Mouse (Mus musculus) activated CD4-positive, CD25-positive, alpha-beta regulatory T cell, adult 4 months (primary cell): Measurements from ENCODE around the gene Fgf8. TPM values are rescaled to one million over a fixed set of nuclear protein-coding genes. Genes with fewer than 3 reads are reported as not detected.

Experiments used
- ATAC-seq: one replicate; pipeline ENCODE4 v1.8.0; 2017
- polyA plus RNA-seq, 2 experiments: library from polyadenylated mRNA; unstranded; fragments of 100-300 nt; shearing (Covaris generic); gene quantifications; one replicate each; pipeline ENCODE4 v1.2.1; 2017

Fgf8 gene
- polyA plus RNA-seq, 2 experiments from 2014 or later, result not detected

DNA sequence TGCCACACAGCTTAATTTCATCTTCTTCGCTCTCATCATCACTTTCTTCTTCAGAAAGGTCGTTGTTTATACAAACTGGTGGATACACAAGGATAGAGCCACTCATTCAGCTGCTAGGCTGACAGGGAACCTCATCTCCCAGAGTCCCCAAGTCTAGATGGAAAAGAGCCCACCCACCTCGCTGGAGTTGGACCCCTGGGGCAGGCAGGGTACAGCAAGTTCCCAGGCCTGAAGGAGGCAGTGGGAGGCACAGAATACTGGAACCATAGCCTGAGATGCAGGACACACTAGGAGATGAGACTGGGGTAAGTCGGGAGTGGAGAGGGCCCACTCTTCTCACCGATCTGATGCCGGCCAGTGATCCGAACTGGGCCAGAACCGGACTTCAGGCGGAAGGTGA, 5.5 kb upstream of the Fgf8 start:
- ATAC-seq, result no peak

DNA sequence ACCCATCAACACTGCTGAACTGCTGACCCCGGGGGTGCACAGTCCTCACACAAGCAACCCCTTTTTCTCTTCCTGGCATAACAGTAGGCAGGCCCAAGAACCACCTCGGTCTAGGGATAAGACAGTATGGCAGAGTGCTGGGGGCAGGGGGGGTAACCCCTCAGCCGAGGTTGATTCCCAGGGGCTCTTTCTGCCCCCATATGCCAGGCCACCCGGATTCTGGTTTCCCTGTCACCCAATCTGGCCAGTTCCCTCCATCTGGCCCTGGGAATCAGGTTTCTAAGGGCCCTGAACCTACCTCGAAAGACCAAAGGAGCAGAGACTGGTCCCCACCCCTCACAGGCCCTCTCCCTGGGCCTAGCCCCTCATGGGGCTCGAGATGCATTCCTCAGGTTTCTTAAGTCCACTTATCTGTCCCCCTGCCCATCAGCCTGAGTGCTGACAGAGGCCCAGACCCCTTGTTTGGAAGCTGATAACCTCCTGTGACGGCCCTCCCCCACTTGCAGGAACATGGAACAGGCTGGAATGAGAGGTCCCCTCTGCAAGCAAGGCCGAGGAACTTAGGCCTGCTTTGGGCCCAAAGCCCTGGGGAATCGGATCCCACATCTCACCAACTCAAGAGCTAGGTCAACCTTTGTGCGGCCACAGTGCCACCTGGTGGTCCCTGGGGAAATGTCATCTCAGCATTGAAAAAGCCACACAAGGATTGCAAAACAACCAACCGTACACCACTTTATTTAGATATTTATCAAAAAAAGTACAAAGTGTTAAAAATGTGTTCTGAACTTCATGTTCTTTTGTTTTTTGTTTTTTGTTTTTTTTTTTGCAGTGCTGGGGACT, 4.5 kb upstream of the Fgf8 start:
- no peak for ATAC-seq

DNA sequence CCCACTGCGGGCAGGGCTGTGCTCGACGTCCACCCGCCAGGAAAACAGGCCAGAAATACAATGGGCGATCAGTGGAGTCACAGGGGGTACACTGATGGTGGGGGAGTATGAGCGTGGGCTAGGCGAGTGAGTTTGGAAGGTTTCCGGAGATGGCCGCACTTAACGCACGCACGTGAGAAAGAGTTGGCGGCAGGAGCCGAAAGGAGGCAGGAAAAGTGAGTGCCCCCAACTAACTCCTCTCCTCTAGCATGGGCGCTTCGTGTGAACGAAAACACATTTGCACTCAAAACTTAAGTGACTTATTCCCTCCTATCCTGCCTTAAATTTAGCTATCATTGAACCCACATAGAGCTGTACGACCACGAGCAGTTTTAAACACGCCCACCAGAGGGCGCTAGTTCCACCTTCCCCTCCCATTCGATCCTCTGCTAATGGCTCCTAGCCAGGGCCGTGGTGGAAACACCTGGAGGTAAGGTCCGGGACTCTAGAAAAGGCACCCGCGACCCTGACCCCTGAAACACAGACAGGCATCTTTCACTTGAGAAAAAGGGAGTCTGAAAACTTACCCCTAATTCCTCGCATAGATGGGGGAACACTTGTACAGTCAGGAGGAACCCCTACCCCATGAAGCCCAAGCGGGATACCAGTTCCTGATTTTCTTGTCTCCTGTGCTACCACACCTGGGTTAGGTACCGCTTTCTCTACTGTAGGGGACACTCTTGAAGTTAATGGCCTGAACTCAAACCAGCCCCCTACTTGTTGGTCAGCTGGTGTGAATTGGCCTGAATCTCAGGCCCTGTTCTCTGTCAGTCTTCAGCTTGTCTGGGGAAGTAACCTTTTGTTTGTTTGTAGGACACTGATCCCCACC, 3.7 kb upstream of the Fgf8 start:
- no peak for ATAC-seq

DNA sequence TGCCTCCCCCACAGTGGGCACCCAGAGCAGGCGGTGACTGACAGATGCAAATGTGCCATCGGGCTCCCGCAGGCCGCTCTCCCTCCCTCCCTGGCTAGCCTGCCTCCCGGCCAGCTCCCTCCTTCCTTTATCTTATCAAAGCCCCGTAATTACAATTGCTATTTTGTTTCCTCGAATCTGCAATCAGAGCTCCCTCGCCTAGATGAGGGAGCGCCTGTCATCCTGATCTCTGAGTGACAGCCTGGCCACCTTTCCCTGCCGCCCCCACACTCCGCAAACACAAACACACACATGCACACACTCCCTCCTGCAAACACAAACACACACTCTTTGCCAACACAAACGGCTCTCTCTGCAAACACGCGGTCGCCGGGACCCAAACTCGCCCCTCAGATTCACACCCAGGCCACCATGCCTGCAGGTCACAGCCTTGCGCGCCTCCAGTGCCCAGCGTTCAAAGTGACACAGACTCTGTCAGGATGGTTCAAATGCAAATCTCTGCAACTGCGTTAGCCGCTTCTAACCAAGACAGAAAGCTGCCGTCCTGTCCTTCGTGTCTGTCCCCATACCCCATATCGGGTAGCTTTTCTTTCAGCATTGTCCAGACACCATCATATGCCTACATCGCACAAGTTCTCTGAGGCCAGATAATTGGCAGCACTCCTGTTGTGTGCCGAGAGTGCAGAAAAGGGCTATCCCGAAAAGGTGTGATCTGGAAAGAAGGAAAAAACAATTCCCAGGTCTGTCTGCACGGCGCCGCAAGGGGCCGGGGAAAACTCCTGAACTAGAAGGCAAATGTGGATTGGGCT, 2.8 kb upstream of the Fgf8 start:
- no peak for ATAC-seq

DNA sequence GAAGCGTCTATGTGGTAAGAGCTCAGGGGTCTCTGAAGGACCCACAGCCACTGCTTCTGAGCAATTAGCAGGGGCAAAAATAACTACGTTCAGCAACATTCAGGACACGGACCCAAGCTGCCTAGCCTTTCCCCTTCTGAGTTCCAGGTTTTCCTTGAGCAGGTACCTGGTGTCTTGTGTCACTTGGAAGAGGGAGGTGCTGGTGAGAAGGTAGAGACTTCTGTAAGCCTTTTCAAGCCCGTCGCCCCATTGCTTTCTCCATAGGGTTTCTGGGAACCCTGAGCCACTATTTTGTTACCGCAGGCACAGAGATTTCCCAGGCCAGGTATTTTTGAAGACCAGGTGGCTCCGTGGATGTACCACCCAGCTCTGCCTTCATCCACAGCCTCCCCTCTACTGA, 904 bp upstream of the Fgf8 start:
- no peak for ATAC-seq

DNA sequence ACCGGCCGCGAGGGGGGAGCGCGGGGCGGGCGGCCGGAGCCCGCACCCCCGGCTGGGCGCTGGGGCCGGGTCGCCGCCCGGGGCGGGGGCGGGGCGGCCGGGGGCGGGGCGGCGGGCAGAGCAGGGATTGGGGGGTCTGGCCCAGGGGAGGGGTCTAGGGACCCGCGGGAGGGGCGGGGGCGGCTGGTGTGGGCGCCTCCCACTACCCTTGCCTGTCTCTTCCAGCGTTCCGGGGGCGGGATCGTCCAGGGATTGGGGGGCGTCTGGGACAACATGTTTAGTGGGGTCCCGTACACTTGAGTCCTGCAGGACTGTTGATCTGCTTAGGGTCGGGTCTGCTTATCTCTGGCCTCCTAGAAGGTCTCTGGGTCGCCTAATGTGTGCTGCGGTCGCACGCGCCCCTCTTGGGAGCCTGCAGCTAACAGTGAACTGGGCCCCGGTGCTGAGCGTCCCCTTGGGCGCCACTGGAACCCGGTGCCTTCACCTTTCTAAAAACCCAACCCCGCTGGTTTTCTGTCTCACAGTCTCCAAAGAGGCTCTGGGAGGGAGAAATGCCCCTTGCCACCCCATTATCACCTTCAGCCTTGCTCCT, 365 bp upstream of the Fgf8 start:
- ATAC-seq, result no peak

DNA sequence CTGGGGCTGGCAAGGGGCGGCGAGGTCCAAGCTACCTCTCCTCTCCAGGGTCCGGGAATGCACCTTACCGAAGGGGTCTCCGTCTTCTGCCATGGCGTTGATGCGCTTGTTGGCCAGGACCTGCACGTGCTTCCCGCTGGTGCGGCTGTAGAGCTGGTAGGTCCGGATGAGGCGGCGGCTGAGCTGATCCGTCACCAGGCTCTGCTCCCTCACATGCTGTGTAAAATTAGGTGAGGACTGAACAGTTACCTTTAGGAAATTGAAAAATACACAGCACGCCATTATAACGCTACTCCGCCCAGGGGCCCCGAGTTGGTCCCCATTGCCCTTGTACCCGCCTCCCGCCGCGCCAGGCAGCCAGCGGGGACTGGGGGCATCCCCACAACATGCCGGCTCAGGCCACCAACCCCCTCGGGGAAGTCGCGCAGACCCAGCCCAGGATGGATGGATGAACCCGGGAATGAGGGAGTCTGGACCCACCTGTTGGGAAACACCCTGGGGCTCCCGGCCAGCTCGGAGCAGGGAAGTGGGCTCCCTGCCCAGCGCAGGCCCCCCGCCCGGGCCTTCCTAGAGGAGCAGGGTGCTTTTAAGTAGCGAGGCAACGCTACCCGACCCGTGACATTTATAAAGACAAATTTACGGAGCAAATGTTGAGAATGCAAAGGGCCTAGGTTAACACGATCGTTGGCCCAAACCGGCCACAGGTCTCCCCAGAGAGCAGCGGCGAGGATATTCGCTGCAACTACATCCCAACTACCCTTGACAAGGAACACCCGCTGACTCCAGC, 1.1 kb downstream of the Fgf8 start:
- ATAC-seq, result no peak

DNA sequence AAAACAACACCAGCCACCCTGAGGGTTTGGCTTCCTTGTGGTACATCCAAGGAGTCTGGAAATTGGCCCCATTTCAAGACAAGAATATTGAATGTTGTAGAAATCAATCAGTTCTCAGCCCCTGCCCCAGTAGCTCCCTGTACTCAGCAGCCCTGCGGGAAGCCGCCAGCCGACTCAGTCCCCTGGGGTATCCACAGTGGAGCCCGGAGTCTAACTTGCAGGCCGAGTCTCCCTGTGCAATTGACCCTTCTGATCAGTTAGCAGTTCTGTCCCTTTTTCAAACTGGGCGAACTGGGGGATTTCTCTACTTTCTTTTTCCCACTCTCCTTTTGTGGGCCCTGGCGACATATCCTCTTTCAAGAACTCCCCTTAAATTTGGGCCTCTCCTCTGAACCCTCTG, 1.9 kb downstream of the Fgf8 start:
- no peak for ATAC-seq

DNA sequence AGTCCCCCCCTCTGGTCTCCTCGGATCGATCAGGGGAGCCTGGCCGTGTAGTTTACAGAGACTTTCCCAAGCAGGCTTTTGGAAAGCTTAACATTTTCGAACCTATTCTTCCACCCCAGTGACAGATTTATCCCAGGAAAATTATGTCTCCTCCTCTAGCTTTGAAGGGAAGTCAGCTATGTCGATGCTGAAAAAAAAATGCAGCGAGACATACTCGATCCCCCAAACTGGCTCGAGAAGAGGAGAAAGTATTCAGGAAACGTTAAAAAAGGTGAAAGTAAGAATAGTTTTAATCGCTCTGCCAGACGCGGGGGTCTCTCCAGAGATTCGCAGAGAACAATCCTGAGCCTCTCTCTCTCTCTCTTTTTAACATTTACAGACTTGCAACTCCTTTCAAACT, 2.5 kb downstream of the Fgf8 start:
- no peak for ATAC-seq

DNA sequence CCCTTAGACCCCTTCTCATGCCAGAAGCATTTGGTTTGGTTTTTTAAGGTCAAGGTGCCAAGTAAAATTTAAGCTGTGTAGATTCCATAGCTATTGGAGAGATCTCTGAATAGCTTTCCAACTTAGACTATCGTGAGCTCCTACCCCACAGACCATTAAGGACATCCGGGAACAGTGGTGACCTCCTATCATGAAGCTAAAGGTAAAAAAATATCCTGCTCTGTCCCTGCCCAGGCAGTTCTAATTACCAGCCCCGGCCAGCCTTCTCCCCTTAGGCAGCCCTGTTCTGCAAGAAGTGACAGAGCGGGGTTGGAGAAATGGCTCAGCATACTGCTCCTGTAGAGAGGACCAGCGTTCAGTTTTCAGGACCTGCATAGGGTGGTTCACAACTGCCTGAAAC, 4.2 kb downstream of the Fgf8 start:
- ATAC-seq, result no peak

DNA sequence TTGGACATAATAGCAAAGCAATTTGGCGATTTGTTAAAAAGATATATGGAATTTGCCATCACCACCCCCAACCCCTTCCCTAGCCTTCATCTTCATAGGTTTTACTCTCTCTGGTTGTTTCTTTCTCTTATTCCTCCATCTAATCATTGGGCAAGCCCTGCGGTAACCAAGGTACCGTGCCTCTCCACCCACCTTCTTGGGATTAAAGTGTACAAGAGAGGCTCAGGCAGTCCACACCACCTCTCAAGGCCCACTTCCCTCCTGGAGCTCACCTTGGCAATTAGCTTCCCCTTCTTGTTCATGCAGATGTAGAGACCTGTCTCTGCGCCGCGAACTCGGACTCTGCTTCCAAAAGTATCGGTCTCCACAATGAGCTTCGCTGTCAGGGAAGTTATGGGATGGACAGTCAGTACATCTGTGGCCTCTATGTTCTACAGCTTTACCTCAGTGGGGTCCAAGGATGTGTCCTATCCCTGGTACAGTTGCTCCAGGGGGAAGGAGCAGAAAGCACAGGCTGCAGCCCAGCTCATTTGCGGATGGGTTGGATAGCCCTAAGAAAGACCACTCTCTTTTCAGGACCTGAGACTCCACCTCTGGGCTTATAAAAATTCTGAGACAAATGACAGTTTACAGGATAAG, 4.8 kb downstream of the Fgf8 start:
- no peak for ATAC-seq

DNA sequence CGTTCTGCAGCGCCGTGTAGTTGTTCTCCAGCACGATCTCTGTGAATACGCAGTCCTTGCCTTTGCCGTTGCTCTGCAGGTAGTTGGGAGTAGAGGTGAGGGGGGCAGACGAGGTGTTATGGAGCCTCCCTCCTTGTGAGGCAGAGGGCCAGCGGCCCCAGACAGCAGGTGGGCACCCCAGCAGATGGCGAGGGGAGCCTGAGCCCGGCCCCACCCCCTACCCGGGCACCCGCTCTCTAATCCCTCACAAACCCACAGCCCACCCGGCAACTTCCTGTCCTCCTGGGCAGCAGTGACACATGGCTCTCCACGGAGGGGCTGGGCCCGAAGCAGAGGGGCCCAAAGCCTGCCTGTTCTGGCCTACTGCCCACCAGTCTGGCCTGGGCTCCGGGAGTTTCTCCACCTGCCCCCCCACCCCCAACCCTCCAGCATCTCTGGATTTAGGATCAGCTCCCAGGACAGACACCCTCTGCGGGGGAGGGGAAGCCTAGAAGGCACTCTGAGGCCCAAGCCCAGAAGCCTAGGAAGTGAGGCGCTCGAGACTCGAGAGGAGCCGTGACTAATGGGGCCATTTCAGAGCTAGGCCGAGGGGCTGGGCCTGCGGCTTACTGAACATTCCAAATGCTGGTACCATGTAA, 5.4 kb downstream of the Fgf8 start:
- no peak for ATAC-seq

DNA sequence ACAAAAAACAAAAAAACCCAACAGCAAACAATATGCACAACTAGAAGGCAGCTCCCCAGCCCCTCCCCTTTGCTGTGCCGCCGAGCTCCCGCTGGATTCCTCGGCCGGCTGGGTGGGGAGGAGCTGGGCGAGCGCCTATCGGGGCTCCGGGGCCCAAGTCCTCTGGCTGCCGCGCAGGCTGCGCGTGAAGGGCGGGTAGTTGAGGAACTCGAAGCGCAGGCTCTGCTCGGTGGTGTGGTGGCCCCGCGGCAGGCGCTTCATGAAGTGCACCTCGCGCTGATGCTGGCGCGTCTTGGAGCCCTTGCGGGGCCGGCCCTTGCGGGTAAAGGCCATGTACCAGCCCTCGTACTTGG, 5.9 kb downstream of the Fgf8 start:
- ATAC-seq, result no peak

DNA sequence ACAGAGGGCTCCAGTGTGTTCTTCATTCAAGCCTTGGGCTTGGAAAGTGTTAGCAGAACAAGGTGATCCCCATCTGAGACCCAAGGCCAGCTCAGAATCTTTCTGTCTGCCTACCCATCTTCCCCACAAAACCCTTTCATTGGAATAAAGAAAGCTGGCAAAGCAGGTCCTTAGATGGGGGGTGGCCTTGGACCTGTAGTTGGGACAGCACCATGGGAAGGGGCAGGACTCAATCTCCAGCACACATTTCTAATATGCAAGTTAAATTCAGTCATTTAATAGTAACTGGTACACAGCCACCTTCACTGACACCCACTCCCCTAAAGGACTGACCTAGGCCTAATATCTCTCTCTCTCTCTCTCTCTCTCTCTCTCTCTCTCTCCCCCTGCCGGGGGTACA, 6.5 kb downstream of the Fgf8 start:
- no peak for ATAC-seq

DNA sequence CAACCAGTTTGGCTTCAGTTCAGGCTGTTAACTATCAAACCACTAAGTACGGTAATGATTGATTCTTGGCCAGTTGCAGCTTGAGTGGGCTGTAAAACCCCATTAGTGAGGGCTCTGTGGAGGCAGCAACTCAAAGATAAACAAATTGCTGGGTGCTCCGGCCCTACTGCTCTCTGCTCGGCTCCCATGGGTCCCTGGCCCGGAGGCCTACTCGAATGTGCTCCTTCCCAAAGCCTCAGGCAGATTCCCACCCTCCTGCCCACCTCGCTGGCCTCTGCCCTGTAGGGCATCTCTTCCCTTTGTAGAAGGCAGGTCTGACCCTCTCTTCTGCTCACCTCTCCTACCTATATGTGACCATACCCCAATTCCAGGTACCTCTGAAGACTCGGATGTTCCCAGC, 8.0 kb downstream of the Fgf8 start:
- no peak for ATAC-seq

DNA sequence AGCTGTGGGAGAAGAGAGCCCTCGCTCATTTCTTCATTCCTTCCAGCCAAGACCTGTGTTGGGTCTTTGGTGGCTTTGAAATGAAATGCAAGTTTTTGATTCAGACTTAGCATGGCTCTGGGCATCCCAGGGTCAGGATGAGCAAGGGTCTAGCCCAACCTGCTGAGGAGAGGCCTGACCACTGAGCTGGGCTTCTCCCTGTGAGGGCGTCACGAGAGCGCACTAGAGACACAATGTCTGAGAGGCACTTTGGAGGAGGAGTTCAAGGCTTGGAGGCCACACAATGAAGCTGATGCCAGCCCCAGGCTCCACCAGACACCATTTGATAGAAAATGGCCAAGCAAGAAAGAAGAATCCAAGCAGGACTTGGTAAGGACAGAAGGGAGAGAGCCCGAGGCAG, 8.5 kb downstream of the Fgf8 start:
- ATAC-seq, result no peak

DNA sequence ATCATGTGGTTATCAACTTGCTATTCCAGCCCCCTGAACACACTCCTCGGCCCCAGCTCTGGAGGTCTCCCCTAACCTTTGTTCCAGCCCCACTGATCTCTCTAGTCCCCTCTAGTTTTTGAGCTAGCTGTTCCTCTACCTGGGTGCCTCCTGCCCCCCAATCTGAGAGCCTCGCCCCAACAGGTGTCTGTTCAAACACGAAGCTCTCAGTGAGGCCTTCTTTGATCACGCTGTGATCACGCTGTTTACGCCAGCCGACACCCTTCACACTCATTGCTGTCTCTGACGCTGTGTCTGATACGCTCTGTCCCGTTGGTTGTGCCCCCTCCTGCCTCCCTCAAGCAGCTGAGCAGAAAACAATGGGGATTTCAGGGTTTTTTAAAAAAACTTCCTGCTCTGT, 9.2 kb downstream of the Fgf8 start:
- ATAC-seq, result no peak

DNA sequence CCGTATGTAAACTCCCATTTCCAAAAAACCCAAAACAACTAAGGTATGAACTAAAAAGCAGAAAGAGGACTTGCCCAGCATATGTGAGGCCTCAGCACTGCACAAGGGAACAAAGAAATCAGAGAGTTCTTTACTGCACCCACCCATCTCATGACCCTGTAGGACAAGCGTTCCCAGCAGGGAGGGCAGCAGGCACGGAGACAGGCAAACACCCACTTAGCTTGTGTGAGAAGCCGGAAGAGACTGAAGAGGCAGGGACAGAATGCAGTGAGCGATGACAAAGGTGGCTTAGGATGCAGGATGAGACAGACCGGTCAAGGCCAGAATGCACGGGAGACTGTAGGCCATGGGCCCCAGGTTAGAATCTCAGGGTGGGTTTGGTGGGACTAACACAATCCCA, 11.1 kb downstream of the Fgf8 start:
- ATAC-seq, result no peak

DNA sequence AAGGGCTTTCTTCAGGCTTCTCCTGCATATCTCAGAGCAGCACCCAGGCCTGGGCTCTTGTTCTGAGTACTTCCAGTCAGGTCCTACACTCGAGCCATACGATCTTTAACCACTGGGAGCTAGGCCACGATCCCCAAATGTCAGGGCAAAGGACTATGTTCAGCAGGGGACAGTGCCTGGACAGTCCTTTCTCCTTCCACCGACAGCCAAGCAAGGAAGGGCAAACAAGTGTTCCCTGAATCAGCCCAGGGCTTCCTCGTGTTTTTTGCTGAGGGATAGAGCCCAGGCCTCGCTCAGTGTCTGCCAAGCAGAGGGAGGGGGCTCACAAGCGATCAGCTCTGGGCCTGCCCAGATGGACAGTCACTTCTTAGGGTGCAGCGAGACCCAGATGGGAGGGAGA, 12.7 kb downstream of the Fgf8 start:
- ATAC-seq, result no peak

DNA sequence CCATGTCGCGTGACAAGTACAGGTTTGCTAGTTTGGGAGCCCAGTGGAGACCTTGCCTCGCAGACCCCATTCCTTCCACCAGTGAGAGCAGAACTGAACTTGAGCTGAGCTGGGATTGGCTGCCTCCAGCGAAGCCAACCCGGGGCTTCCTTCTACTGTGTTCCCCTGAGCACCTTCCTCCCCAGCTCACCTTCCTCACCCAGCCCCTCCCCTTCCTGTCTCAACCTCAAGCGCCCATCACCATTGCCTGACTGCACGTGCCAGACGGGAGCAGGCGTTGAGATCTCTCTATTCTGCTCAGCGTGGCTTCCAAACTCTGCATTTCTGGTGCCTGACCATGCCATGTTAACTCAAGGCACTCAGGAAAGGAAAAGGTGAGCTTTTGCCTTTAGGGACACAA, 15.5 kb downstream of the Fgf8 start:
- no peak for ATAC-seq

DNA sequence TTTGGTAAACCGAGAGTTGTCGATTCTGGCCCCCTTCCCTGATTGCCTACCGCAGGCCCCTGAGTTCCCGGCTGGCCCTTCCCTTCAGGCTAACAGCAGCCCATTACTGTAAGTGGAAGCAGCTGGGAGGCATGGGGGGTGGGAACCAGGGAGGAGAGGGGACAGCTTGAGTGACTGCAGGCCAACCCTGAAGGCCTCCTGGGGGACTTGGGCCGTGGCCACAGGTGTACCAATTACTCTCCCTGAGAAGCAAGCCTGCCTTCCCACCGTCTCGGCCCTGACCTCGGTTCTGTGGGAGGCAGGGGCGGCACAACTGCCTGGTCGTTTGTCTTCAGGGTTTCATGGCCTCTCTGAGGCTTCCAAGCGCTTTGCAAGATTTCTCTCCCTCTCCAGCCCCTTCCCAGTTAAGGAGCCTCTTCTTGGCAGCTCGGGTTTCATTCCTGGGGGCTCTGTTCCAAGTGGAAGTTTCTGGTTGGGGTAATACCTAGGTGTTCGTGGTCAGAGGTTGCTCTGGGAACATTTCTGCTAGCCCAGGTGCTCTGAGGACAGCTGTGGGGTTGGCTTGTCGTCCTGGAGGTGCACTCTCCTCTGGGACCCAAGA, 16.9 kb downstream of the Fgf8 start:
- ATAC-seq, result no peak
